Mouse (Mus musculus) right cerebral cortex, postnatal 10 days (tissue): ENCODE results near the gene Tspan10.

ENCODE experiments used
- DNase-seq, 2 experiments: peaks; one replicate each; pipeline ENCODE4 v3.0.0; 2021; ENCODE audit warnings: low spot score in 2 of 2

The Tspan10 gene

DNA sequence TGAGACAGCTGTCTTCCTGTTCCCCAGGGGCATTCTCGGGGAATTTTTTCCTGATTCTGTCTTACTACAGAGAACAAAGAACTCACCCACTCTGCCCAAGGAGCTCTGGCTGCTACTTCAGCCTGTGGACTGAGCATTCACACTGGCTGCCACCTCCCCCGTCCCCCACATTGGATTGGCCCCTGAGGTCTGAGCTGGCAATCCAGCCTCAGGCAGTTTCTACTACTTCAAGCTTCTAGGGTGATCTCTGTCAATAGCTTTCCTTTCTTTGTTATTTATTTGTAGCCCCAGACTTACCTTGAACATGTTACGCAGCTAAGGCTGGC is 50.4 kb downstream of the Tspan10 start:
- no peak for DNase-seq

DNA sequence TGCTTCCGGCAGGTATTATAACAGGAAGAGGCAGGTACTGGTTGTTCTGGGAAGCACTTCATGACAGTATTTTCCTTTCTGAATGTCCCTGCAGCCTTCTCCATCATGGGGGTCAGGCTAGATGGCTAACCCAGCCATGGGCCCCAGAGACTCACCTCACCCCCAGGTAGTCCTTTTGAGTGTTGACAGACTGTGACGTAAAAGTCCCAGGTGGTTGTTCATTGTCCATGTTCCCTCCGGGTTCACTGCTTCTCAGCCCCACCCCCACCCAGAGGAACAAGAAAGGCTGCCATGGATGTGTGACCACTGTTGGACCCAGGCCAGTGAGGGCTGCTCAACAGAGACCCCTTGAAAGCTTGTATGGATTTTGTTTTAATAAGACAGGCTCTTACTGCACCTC is 50.9 kb downstream of the Tspan10 start:
- no peak for DNase-seq

DNA sequence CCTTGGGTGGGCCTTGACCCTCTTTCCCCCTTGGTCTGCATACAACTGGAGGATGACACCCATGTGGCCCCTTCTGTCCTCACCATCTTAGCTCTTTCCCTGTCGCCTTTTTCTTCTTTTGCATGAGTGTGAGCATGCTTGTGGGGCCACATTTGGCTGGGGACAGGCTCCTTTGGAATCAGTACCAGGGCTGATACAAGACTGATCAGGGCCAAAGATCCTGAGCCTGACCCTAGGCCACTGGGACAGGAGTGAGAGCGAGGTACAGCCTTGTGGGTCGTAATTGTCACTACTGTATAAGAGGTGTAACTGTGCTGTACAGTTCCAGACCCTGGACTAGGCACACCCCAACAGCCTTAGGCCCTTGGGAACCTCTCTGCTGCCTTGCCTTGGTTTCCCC is 51.5 kb downstream of the Tspan10 start:
- no peak for DNase-seq
